Mouse (Mus musculus) A20 (cell line): ENCODE measurements around the gene Ryr1.
"Not testable (repeated sequence)": the region's sequence is repeated elsewhere in the genome, so short reads cannot be mapped to it uniquely, and the experiment has no call there.

Experiments used
- DNase-seq: peaks from one replicate; pipeline ENCODE4 v3.0.0-alpha.2; 2011; ENCODE audit warnings: low read depth, low spot score

Gene Ryr1

GRCm38 (mm10) chr7:29084411-29084810 lies 40.6 kb downstream of the Ryr1 start:
- no peak for DNase-seq

GRCm38 (mm10) chr7:29079419-29079950 lies 45.5 kb downstream of the Ryr1 start:
- no peak for DNase-seq

GRCm38 (mm10) chr7:29076977-29077376 lies 48.0 kb downstream of the Ryr1 start:
- DNase-seq: no peak

GRCm38 (mm10) chr7:29075208-29075607 lies 49.8 kb downstream of the Ryr1 start:
- DNase-seq: no peak

- DNase-seq: peak; percentile 26
Measured at GRCm38 (mm10) chr7:29072689-29073088, 52.3 kb downstream of the Ryr1 start.

- no peak for DNase-seq
Measured at GRCm38 (mm10) chr7:29071169-29071891, 53.6 kb downstream of the Ryr1 start.

GRCm38 (mm10) chr7:29070364-29071168 lies 54.4 kb downstream of the Ryr1 start:
- DNase-seq: no peak

- peak; percentile 14 for DNase-seq
Measured at GRCm38 (mm10) chr7:29067758-29068157, 57.2 kb downstream of the Ryr1 start.

GRCm38 (mm10) chr7:29063476-29063875 lies 61.5 kb downstream of the Ryr1 start:
- DNase-seq: not testable (repeated sequence)

GRCm38 (mm10) chr7:29061522-29062037 lies 63.4 kb downstream of the Ryr1 start:
- peak; percentile 28 for DNase-seq

GRCm38 (mm10) chr7:29059445-29059844 lies 65.5 kb downstream of the Ryr1 start:
- no peak for DNase-seq

GRCm38 (mm10) chr7:29052821-29053220 lies 72.2 kb downstream of the Ryr1 start:
- DNase-seq: no peak

- peak; percentile 71 for DNase-seq
Measured at GRCm38 (mm10) chr7:29050797-29051196, 74.2 kb downstream of the Ryr1 start.

GRCm38 (mm10) chr7:29048615-29049014 lies 76.4 kb downstream of the Ryr1 start:
- DNase-seq: peak; percentile 46

GRCm38 (mm10) chr7:29048070-29048469 lies 76.9 kb downstream of the Ryr1 start:
- DNase-seq: peak; percentile 33

- DNase-seq: no peak
Measured at GRCm38 (mm10) chr7:29046533-29046932, 78.4 kb downstream of the Ryr1 start.

GRCm38 (mm10) chr7:29044302-29044701 lies 80.7 kb downstream of the Ryr1 start:
- no peak for DNase-seq

- DNase-seq: peak; percentile 41
Measured at GRCm38 (mm10) chr7:29043674-29044057, 81.3 kb downstream of the Ryr1 start.

- DNase-seq: peak; percentile 23
Measured at GRCm38 (mm10) chr7:29043016-29043673, 81.8 kb downstream of the Ryr1 start.

GRCm38 (mm10) chr7:29041194-29041593 lies 83.8 kb downstream of the Ryr1 start:
- peak; percentile 55 for DNase-seq

- peak; percentile 84 for DNase-seq
Measured at GRCm38 (mm10) chr7:29039985-29040661, 84.9 kb downstream of the Ryr1 start.
